Mouse (Mus musculus) megakaryocyte, adult 5-6 weeks (primary cell): ENCODE measurements around the gene Cep170b. TPM values are rescaled to one million over a fixed set of nuclear protein-coding genes. Genes with fewer than 3 reads are reported as not detected.

Experiments
- ATAC-seq: 2 replicates; pipeline ENCODE4 v1.8.0; 2016; ENCODE audit warnings: mild to moderate bottlenecking, inconsistent platforms; ENCODE audit not compliant: poor library complexity, severe bottlenecking
- total RNA-seq, 2 experiments: library from RNA; stranded (forward) in 1 of 2; stranded (reverse) in 1 of 2; fragments of 153-499, 151-499 nt in 1 of 2; fragments of 221-1000, 200-1000 nt in 1 of 2; gene quantifications; 2 replicates each; pipeline versions ENCODE4 v1.2.3 to v1.2.4; 2015 to 2017

Gene Cep170b
- 0.41 and 1.2 TPM in 2 replicates for total RNA-seq (2015)
- total RNA-seq (2017) = 0.20 and 0.22 TPM in 2 replicates

DNA sequence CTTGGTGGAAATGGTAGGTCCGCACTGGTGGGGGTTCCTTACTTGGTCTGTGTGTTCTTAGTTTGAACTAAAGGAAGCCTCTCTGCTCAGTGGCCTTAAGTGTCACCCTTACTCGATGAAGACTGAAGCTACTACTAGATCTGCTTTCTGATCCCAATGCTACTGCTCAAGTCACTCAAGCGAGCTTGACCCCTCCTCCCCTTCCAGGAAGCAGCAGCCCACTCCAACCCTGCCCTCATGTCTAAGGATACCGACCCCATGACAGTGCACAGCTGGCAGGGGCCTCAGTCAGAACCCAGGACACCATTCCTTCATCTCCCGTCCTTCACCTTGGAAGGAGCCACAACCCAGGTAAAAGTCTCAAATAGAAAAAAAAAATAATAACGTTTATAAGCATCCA is at the start of gene Cep170b:
Gene Cep170b (plus strand): TSS at position 240 of the 400 bp plus-strand sequence.
- no peak for ATAC-seq

GRCm38 (mm10) chr12:112670718-112671393 is 49.4 kb upstream of the Cep170b start:
- ATAC-seq = no peak

- ATAC-seq = no peak
These were observed 48.4 kb upstream of the Cep170b start for GRCm38 (mm10) chr12:112671891-112672290.

DNA sequence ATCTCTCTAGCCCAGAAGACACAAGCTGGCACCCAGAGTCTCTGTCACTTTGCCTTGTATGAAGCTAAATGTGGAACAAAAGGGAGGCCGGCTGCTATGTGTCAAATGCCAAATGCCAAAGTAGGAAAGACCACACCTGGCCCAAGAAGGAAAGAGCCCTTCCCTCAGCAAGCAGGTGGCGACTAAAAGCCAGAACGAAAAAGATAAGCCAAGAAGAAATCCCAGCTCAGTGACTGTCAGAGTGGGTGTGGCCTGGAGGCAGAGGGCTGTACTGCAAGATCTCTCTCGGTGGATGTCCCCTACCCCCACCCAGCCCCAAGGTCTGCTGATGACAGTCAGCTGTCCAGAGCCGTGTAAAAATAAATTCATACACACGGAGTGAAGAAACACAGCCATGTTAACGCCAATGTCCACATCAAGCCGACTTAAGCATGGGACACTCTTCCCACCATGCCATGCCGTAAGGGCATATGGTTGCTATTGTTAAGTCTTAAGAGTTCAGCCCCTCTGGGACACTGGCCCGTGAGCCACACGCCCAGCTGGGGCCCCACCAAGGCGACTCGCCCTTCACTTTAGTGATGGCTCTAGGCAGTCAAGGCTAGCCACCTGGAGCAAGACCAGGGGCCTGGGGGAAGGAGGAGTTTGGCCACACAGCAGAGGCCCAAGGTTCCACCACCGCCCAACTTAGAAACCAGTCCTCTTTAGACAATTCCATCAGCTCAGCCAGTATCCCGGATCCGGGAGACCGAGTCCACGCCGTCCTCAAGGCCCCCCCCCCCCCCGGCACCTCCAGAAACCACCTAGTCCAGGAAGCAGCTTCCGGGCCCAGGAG is 47.3 kb upstream of the Cep170b start:
- no peak for ATAC-seq

DNA sequence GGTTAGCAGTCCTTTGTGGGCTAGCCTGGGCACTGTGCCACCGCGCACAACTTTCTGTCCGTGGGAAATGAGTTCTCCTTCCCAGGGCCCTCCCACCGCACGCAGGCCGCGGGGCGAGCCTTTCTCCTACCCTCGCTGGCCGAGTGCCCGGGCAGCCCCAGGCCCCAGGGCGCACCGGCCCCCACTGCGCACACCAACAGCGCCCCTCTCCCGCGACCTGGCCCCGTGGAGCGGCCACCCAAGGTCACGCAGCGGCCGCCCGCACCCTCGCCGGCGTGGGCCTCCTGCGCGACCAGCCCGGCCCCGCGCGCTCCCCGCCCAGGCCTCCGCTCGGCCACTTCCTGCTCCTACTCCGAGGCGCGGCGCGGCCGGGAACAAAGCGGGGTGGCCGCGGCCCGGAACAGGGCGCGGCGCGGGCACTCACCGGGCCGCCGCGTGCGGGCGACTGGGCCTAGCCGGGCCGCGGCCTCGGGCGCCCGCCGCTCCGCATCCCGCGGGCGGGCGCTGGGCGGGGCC is 46.6 kb upstream of the Cep170b start:
- 0 out of 2 replicates have a peak, but pooled peaks have one; percentile 9 for ATAC-seq

GRCm38 (mm10) chr12:112674132-112675011 is 45.9 kb upstream of the Cep170b start, which contains the start of gene Akt1:
Gene Akt1 (minus strand): TSS chr12:112674884.
- ATAC-seq = peak; percentile 41

DNA sequence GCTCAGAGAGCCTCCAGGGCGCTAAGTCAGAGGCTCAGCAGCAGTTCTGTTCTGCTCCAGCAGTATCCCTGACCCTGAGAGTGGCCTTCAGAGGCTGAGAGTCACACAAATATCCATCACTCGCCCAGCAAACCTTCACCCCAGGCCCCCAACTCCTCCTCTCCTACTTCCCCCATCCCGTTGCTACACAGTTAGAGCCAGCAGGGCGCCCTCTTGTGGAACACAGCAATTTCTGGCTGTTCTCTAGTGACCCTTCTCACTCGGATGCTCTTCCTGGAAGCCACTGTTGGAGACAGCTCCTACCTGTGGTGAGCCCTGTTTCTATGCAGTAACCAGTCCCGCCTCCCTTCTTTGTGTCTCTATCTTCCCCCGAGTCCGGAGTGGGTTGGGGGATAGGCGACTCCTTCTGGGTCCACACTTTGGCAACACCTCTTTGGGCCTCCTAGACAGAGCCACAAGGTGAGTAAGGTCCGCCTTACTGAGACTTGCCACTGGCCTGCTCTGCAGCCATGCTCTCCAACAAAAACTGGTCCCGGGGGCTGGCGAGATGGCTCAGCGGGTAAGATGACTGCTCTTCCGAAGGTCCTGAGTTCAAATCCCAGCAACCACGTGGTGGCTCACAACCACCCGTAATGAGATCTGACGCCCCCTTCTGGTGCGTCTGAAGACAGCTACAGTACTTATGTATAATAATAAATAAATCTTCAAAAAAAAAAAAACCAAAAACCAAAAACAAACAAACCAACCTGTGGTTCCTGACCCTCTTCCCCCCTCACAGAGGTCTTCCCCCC is 44.8 kb upstream of the Cep170b start:
- ATAC-seq = peak; percentile 58

- no peak for ATAC-seq
These were observed 43.2 kb upstream of the Cep170b start for GRCm38 (mm10) chr12:112677076-112677475.

- ATAC-seq = no peak
These were observed 42.2 kb upstream of the Cep170b start for GRCm38 (mm10) chr12:112677943-112678554.

DNA sequence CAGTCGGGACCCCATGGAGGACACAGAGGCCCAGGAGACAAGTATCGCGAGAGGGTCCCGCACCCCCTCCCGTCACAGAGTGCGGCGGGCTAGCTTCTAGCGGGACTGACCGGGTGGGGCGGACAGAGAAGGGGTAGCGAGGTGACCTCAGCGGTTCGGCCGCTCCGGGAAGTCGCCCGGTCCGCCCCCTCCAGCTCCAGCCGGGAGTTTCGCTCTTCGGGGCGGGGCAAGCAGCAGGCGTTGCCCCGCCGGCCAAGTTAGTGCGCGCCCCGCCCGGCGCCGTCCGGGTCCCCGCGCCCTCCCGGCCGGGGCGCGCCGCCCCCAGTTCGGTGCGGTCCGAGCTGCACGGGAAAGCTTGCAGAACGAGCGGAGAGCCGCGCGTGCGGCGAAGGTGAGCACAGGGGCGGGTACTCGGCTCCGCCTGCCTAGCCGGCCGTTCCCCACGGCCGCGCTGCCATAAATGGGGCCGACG is 41.7 kb upstream of the Cep170b start, which contains the start of gene Zbtb42:
Gene Zbtb42 (plus strand): TSS at position 274 of the 472 bp plus-strand sequence.
- peak; percentile 36 for ATAC-seq

DNA sequence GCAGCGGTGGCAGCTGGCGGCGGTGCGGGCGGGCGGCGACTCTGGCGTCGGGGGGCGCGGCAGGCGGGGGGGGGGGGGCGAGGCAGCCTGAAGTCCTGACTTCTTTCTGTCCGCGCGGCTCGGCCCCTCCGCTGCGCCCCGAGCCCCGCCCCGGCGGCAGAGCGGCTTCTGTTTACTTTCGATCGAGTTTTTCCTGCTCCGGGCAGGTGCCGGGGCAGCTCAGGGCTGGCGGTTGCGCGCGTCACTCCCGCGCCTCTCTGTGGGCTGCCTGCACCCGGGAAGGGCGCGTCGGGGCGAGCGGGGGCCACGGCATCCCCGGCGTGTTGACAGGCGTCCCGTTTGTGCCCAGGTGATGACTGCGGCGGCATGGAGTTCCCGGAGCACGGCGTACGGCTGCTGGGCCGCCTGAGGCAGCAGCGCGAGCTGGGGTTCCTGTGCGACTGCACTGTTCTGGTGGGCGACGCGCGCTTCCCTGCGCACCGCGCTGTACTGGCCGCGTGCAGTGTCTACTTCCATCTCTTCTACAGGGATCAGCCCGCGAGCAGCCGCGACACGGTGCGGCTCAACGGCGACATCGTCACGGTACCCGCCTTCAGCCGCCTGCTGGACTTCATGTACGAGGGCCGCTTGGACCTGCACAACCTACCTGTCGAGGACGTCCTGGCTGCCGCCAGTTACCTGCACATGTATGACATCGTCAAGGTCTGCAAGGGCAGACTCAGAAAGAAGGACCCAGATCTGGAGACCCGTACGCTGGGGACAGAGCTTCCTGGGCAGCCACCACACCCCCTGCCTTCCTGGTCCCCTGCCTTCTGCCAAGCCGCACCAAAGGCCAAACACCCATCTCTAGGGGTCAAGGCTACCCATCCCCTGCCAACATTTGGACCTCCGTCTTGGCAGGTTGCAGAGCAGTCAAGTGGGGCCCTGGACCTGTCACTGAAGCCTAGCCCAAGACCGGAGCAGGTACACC is 40.9 kb upstream of the Cep170b start:
- ATAC-seq = peak; percentile 8; the same call in 1 of the 2 replicates

- ATAC-seq = no peak
These were observed 36.9 kb upstream of the Cep170b start for GRCm38 (mm10) chr12:112683351-112683750.

GRCm38 (mm10) chr12:112688458-112688857 is 31.8 kb upstream of the Cep170b start:
- ATAC-seq = peak; percentile 92

- peak; percentile 85 for ATAC-seq
These were observed 26.8 kb upstream of the Cep170b start for GRCm38 (mm10) chr12:112693185-112694126.

GRCm38 (mm10) chr12:112694127-112694475 is 26.2 kb upstream of the Cep170b start:
- ATAC-seq = no peak

- ATAC-seq = no peak
These were observed 23.3 kb upstream of the Cep170b start for GRCm38 (mm10) chr12:112696806-112697425.
